Mouse (Mus musculus) neural tube, embryonic 12.5 days (tissue): Measurements from ENCODE around the gene Ank. TPM values are rescaled to one million over a fixed set of nuclear protein-coding genes. Genes with fewer than 3 reads are reported as not detected.

Experiments
- ATAC-seq: fragments of 200-750 bp; cut with Nextera tagmentation; 2 replicates; pipeline ENCODE4 v1.8.0; 2017; ENCODE audit warnings: low read depth, mild to moderate bottlenecking, moderate TSS enrichment, moderate library complexity; ENCODE audit not compliant: low FRiP score
- H3K27ac ChIP-seq: fragments of 300-500 bp; sonication (generic); 2 replicates; pipeline ENCODE4 v1.5.1; 2016
- H3K27me3 ChIP-seq: fragments of 300-500 bp; sonication (generic); replicated peaks from 2 replicates; pipeline ENCODE4 v1.6.1; 2016; ENCODE audit warnings: mild to moderate bottlenecking
- H3K36me3 ChIP-seq: fragments of 300-500 bp; sonication (generic); 2 replicates; pipeline ENCODE4 v1.6.1; 2016; ENCODE audit warnings: mild to moderate bottlenecking
- H3K4me1 ChIP-seq: fragments of 300-500 bp; sonication (generic); 2 replicates; pipeline ENCODE4 v1.6.1; 2016
- H3K4me2 ChIP-seq: fragments of 300-500 bp; sonication (generic); replicated peaks from 2 replicates; pipeline ENCODE4 v1.6.1; 2016; ENCODE audit warnings: mild to moderate bottlenecking
- H3K4me3 ChIP-seq: fragments of 300-500 bp; sonication (generic); 2 replicates; pipeline ENCODE4 v1.5.1; 2016
- H3K9ac ChIP-seq: fragments of 300-500 bp; sonication (generic); 2 replicates; pipeline ENCODE4 v1.6.1; 2016; ENCODE audit warnings: mild to moderate bottlenecking
- H3K9me3 ChIP-seq: fragments of 300-500 bp; sonication (generic); 2 replicates; pipeline ENCODE4 v1.6.1; 2016; ENCODE audit warnings: mild to moderate bottlenecking
- WGBS: fragments of 180-500 bp; shearing (Covaris S2); methylation state at CpG from one replicate; pipeline ENCODE4 v1.1.7; 2016; 5-methylcytosine and 5-hydroxymethylcytosine counted together
- polyA plus RNA-seq: library from polyadenylated mRNA; unstranded; fragments of >200 nt; fragmentation: Nextera tagmentation; extraction: Ambion mirVana; gene quantifications from 2 replicates; pipeline ENCODE4 v1.2.1, GENCODE M21; 2016

Ank gene
- polyA plus RNA-seq, 1 experiment from 2014 or later, result 12.3 TPM

DNA sequence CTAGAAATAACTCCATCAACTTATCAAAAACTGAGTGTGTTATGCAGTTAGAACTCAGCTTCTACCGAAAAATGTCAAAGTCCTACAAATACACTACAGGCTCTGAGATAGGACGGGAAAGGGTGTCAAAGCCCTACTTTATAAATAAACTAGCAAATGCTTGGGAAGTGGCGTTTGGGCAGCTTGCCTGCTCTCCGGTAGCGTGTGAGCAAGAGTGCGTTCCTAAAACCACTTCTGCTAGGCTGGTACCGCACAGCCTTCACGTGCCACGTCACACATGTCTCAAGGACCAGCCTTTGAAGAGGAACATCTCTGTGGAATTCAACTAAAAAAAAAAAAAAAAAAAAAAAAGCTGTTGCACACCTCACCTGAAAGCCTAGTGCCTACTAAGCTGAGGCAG is 36.7 kb downstream of the Ank start:
- no peak overlapping the region for H3K27ac ChIP-seq
- no peak overlapping the region for H3K4me2 ChIP-seq
- H3K9ac ChIP-seq, result no peak overlapping the region
- no peak for ATAC-seq
- WGBS, result 94% methylated on average over 9 of the region's 9 CpGs
- peaks cover 7% of the 10 kb centered on the region; the same call in 1 of the 2 replicates for H3K4me1 ChIP-seq
- H3K27me3 ChIP-seq, result no peaks in the 10 kb centered on the region
- H3K36me3 ChIP-seq, result no peaks in the 10 kb centered on the region
- no peaks in the 10 kb centered on the region for H3K9me3 ChIP-seq
- H3K4me3 ChIP-seq, result no peak overlapping the region

DNA sequence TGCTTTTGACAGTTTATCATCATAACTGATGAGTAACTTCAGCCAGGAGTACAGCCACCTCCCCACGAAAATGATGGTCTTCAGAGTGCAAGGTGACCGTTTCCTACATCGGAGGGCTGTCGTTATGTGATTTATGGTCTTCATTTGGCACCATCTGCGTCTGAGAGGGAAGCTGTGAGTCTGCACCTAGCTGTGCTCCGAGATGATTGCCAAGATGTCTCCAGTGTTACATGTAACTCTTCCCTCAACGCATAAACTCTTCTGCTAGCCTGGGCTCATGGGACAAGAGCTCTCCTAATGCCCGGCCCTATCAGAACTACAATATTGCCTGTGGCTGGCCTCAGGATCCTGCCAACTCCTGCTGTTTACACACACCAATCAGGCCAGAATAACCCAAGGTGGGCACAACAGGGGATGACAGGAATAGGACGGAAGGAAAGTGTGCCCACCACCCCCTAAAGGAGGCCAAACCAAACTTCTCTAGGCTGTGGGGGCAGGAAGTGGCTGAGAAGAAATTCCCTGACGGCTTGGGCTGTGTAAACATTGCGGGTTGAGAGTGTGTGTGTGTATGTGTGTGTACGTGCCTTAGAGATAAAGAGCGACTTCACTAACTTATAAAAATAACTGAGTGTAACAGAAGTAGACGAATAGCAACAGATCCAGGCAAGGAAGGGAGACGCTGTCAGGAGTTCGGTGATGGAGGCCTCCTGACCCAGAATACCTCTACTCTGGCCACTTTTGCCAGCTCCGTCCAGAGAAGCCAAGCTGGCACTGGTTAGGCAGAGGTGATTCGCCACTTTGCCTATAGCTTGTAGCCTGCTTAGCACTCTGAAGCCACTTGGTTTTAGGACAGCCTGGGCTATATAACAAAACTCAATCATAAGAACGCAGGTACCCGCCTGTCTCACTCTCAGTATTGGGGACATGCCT is 37.6 kb downstream of the Ank start:
- 0 out of 2 replicates have a peak, but pooled peaks have one; percentile 19 for ATAC-seq
- Histone ChIP-seq H3K27me3 (no peaks in the 10 kb centered on the region), H3K4me2 (no peak overlapping the region), H3K9me3 (no peaks in the 10 kb centered on the region), H3K4me1 (peaks cover 7% of the 10 kb centered on the region; the same call in 1 of the 2 replicates), H3K9ac (no peak overlapping the region), H3K27ac (no peak overlapping the region), H3K36me3 (no peaks in the 10 kb centered on the region), H3K4me3 (no peak overlapping the region)
- WGBS, result 74% methylated on average over 20 of the region's 20 CpGs

DNA sequence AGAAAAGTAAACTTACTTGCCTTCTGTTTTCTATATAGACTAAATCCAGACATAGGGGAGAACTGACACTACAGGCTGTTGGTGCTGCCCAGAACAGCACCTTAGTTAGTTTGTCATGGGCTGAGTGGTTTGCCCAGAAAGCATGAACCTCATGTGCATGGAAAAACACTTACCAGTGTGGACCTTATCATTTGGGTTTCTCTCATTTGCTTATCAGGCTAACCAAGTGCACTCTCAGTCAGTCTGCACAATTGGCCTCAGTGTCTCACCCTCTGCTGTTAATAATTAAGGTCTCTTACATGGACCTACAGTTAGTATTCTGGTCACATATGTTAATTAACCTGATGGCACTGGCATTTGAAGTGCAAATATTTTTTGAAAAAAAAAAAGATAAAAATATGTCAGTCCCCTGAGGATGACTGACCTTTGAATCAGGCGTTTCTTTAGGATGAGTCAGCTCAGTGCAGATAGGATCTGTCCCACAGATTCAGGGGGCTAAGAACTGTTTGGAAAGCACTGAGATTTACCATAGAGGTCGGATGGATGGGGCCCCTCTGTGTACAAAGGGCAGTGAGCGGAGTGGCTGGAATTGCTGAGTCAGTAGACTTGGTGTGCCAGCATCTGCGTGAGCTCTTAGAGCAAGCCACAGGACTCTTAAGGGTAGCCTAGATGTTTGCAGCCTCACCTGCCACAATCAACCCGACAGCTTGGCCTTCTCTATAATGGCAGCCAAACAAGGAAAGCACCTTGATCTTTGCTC is 39.8 kb downstream of the Ank start:
- H3K4me1 ChIP-seq, result peaks cover 7% of the 10 kb centered on the region; the same call in 1 of the 2 replicates
- 69% methylated on average over 5 of the region's 5 CpGs for WGBS
- ATAC-seq, result no peak

DNA sequence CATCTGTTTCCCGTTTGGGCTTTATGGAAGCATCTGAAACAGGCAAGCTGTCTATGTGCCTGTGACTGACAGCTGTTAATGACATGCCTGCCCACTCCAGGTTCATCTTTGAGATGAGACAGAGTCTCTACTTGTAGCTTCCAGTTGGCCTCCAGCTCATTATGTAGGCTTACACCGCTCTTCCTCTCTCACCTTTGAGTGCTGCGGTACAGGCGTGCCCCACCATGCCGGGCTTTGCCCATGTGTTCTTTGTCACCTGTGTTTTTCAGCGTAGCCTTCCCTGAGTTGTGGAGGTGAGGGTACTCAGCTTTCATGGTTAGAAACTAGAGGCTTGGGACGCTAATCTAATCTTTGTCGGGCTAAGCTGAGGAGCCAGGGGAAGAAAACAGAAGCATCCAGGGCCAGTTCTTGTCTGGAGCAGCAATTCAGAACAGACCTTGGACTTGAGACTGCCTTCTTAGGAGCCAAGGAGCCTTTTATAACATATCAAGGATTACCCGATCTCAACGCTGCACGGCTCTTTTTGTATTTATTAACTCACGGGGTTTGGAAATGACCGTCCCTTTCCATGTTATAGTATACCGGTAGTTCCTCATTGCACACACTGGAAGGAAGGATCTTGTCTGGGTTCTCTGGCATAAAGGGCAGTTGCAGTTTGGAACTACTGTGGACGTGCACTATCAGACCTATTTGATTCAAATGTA is 40.6 kb downstream of the Ank start:
- no peaks in the 10 kb centered on the region for H3K27me3 ChIP-seq
- H3K4me2 ChIP-seq, result no peak overlapping the region
- no peak overlapping the region for H3K9ac ChIP-seq
- no peaks in the 10 kb centered on the region for H3K36me3 ChIP-seq
- H3K27ac ChIP-seq, result no peak overlapping the region
- 93% methylated on average over 15 of the region's 15 CpGs for WGBS
- H3K9me3 ChIP-seq, result no peaks in the 10 kb centered on the region
- peaks cover 7% of the 10 kb centered on the region; the same call in 1 of the 2 replicates for H3K4me1 ChIP-seq
- no peak for ATAC-seq
- no peak overlapping the region for H3K4me3 ChIP-seq

More for the DNA sequence above, 39.8 kb downstream of the Ank start:
- H3K4me2 ChIP-seq, result no peak overlapping the region
- no peaks in the 10 kb centered on the region for H3K36me3 ChIP-seq
- no peak overlapping the region for H3K27ac ChIP-seq
- H3K4me3 ChIP-seq, result no peak overlapping the region
- no peaks in the 10 kb centered on the region for H3K9me3 ChIP-seq
- no peak overlapping the region for H3K9ac ChIP-seq
- H3K27me3 ChIP-seq, result no peaks in the 10 kb centered on the region

DNA sequence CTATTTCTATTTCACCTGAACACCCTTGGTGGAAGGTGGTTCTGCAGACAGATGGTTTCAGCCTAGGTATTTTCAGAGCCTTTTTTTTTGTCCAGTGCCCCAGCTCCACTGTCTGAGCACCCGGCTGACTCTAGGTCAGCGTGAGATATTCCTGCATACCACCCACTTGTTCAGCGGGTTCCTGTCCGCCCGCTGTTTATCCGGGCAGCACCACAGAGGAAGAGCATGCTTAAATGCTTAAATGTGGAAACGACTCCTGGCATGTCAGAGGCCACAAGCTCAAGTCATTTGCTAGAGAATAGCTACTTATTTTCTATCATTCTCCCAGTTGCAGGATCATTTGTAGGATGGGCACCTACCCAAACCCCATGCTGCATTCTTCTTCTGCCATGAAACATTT is 41.7 kb downstream of the Ank start:
- ATAC-seq, result no peak
- WGBS, result 87% methylated on average over 7 of the region's 7 CpGs
- no peak overlapping the region for H3K27ac ChIP-seq
- H3K36me3 ChIP-seq, result no peaks in the 10 kb centered on the region
- no peak overlapping the region for H3K4me3 ChIP-seq
- no peaks in the 10 kb centered on the region for H3K27me3 ChIP-seq
- peaks cover 7% of the 10 kb centered on the region; the same call in 1 of the 2 replicates for H3K4me1 ChIP-seq
- H3K4me2 ChIP-seq, result no peak overlapping the region
- H3K9me3 ChIP-seq, result no peaks in the 10 kb centered on the region
- H3K9ac ChIP-seq, result no peak overlapping the region

GRCm38 (mm10) chr15:27508982-27509381 is 42.5 kb downstream of the Ank start:
- ATAC-seq, result no peak
- Histone ChIP-seq H3K4me3 (no peak overlapping the region), H3K9me3 (no peaks in the 10 kb centered on the region), H3K4me1 (peaks cover 1% of the 10 kb centered on the region; the same call in 1 of the 2 replicates), H3K27me3 (no peaks in the 10 kb centered on the region), H3K27ac (no peak overlapping the region), H3K4me2 (no peak overlapping the region), H3K36me3 (no peaks in the 10 kb centered on the region), H3K9ac (no peak overlapping the region)
- 93% methylated on average over 17 of the region's 17 CpGs for WGBS

GRCm38 (mm10) chr15:27516927-27517326 is 50.5 kb downstream of the Ank start:
- H3K9me3 ChIP-seq, result no peaks in the 10 kb centered on the region
- H3K4me3 ChIP-seq, result no peak overlapping the region
- H3K36me3 ChIP-seq, result no peaks in the 10 kb centered on the region
- no peak overlapping the region for H3K4me2 ChIP-seq
- no peak overlapping the region for H3K9ac ChIP-seq
- WGBS, result 9% methylated on average over 1 of the region's 1 CpGs
- no peak for ATAC-seq
- no peaks in the 10 kb centered on the region for H3K27me3 ChIP-seq
- H3K4me1 ChIP-seq, result peaks cover 14% of the 10 kb centered on the region
- no peak overlapping the region for H3K27ac ChIP-seq

DNA sequence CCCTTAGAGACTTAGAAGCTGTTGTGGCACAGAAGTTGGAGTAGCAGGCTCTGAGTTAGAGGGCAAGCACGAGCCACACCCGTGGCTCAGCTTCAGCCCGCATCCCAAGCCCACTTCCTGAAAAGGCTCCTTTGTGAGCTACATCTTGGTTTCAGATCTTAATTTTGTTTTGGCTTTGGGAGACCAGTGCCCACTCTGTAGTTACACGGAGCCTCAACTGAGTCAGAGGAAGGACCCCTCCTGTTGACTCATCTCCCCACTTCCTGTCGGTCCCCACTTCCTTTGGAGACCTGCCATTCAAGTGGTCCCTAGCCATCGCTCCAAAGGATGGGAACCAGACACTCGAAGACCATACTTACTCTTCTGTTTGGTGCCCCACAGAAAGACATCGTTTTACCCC is 51.5 kb downstream of the Ank start:
- ATAC-seq, result no peak
- H3K9me3 ChIP-seq, result no peaks in the 10 kb centered on the region
- H3K27me3 ChIP-seq, result no peaks in the 10 kb centered on the region
- no peak overlapping the region for H3K4me2 ChIP-seq
- H3K4me1 ChIP-seq, result peaks cover 14% of the 10 kb centered on the region
- no peak overlapping the region for H3K9ac ChIP-seq
- 86% methylated on average over 8 of the region's 8 CpGs for WGBS
- no peak overlapping the region for H3K27ac ChIP-seq
- no peak overlapping the region for H3K4me3 ChIP-seq
- H3K36me3 ChIP-seq, result no peaks in the 10 kb centered on the region

- H3K9me3 ChIP-seq, result no peaks in the 10 kb centered on the region
- no peak overlapping the region for H3K9ac ChIP-seq
- WGBS, result 91% methylated on average over 7 of the region's 7 CpGs
- no peaks in the 10 kb centered on the region for H3K36me3 ChIP-seq
- H3K27me3 ChIP-seq, result no peaks in the 10 kb centered on the region
- no peak for ATAC-seq
- H3K4me1 ChIP-seq, result peaks cover 14% of the 10 kb centered on the region
- no peak overlapping the region for H3K4me3 ChIP-seq
- no peak overlapping the region for H3K27ac ChIP-seq
- H3K4me2 ChIP-seq, result no peak overlapping the region
Observed at GRCm38 (mm10) chr15:27519857-27520256, 53.4 kb downstream of the Ank start.

DNA sequence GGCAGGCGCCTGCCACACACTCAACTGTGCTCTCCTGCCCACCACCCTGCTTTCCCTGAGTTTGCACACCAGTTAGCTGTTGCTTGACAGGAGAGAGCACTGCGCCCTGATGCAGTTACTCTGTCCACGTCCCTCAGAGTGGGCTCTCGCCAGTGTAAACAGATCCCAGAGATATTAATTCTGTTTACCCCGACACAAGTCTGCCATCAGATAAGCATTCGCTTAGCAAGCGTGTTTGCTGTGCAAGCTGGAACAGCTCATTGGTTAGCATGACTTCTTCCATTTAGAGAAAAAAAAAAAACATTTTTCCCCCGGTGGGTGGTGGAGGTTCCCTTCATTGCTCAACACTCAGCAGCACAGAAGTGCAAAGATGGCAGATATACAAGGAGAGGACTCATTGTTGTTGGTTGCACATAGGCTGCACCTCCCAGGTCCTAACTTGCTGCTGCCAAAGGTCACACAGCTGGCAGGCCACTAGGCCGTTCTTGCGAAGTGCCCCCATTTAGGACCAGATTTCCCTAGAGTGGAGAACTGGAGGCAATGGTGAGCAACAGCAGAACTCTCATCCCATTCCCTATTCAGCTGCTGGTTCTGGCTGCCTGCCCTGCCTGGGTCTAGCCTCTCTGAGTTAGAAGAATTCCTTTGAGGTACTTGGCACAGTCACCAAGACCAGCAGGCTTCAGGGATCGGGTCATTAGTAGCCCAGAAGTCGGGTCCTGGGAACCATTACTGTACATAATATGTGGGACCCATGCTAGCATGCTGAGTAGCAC is 58.9 kb downstream of the Ank start:
- no peaks in the 10 kb centered on the region; the same call in 1 of the 2 replicates for H3K4me1 ChIP-seq
- no peaks in the 10 kb centered on the region for H3K36me3 ChIP-seq
- no peak overlapping the region for H3K4me3 ChIP-seq
- no peaks in the 10 kb centered on the region for H3K27me3 ChIP-seq
- no peaks in the 10 kb centered on the region for H3K9me3 ChIP-seq
- no peak overlapping the region for H3K9ac ChIP-seq
- ATAC-seq, result no peak
- 90% methylated on average over 12 of the region's 12 CpGs for WGBS
- no peak overlapping the region for H3K4me2 ChIP-seq
- no peak overlapping the region for H3K27ac ChIP-seq

- Histone ChIP-seq H3K4me2 (no peak overlapping the region), H3K4me3 (no peak overlapping the region), H3K9ac (no peak overlapping the region), H3K4me1 (no peaks in the 10 kb centered on the region; the same call in 1 of the 2 replicates), H3K27me3 (no peaks in the 10 kb centered on the region), H3K9me3 (no peaks in the 10 kb centered on the region), H3K27ac (no peak overlapping the region), H3K36me3 (no peaks in the 10 kb centered on the region)
- no peak for ATAC-seq
- 88% methylated on average over 4 of the region's 4 CpGs for WGBS
Observed at GRCm38 (mm10) chr15:27528896-27529295, 62.4 kb downstream of the Ank start.
